Mouse (Mus musculus): ENCODE measurements around the gene Pom121l2. TPM values are rescaled to one million over a fixed set of nuclear protein-coding genes. Genes with fewer than 3 reads are reported as not detected.
A peak's percentile ranks its signal among the peaks of the same experiment; 100 is the strongest.

Pom121l2 gene
- polyA plus RNA-seq, 1 experiment from 2014 or later = not detected

DNA sequence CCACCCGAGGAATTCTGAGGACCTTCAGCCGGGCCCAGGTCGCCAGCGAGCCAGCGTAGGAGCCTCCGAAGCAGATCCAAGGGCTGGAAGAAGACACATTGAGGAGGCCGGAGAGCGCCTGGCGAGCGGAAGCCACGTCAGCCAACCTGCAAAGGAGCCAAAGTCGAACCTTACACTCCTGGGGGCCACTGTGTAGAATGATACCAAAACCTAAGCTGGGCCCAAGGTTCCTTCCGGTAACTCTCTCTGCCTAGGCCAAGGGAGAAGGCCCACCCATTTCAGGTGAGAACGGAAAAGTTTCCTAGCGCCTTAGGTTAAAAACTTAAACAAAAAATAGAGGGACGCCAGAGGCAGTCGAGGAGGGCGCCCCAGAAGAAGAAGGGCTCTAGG is 26.1 kb downstream of the Pom121l2 start:
- Histone ChIP-seq H3K27me3 (peaks cover 96% of the 10 kb centered on the region), H3K27ac (replicated peaks) (no peak overlapping the region), H3K4me1 (peaks cover 20% of the 10 kb centered on the region), H3K4me2 (replicated peaks) (peak overlapping the region; percentile 85), H3K36me3 (no peaks in the 10 kb centered on the region), H3K4me3 (peak overlapping the region; percentile 49), H3K9ac (replicated peaks) (0 out of 2 replicates have a peak overlapping the region, but pooled peaks have one; percentile 28), H3K9me3 (no peaks in the 10 kb centered on the region)
- no peak; the same call in 1 of the 2 replicates for ATAC-seq (ENCODE audit: low FRiP score, low read depth)
- WGBS = 2% methylated on average over 18 of the region's 18 CpGs

DNA sequence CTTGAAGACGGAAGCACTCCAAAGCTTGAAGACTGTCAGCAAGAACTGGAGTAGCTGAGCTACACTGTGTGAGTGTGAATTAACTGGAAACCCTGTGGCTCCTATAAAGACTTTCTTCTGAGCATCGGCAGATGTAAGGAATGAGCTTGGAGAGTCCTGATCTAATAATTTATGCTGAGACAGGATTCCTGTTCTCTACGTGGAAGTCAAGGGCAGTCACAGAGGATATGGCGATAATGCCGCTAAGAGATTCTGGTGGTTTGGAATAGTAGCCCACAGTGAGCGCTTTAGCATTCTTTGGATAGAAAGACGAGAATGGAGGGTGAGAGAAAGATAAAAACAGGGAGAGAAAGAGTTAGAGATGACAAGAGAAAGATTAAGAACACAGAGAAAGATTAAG is 26.9 kb downstream of the Pom121l2 start:
- H3K27ac ChIP-seq (replicated peaks) = no peak overlapping the region
- no peak overlapping the region for H3K4me3 ChIP-seq
- 54% methylated on average over 7 of the region's 7 CpGs for WGBS
- no peak for ATAC-seq (ENCODE audit: low FRiP score, low read depth)
- no peak overlapping the region for H3K4me2 ChIP-seq (replicated peaks)
- H3K36me3 ChIP-seq = no peaks in the 10 kb centered on the region
- peaks cover 95% of the 10 kb centered on the region for H3K27me3 ChIP-seq
- peaks cover 20% of the 10 kb centered on the region for H3K4me1 ChIP-seq
- no peak overlapping the region for H3K9ac ChIP-seq (replicated peaks)
- H3K9me3 ChIP-seq = no peaks in the 10 kb centered on the region

- H3K4me2 ChIP-seq (replicated peaks) = no peak overlapping the region
- H3K27me3 ChIP-seq = peaks cover 93% of the 10 kb centered on the region
- ATAC-seq (ENCODE audit: low FRiP score, low read depth) = no peak
- no peak overlapping the region for H3K27ac ChIP-seq (replicated peaks)
- WGBS = 80% methylated on average over 3 of the region's 3 CpGs
- H3K36me3 ChIP-seq = no peaks in the 10 kb centered on the region
- H3K4me1 ChIP-seq = peaks cover 20% of the 10 kb centered on the region
- H3K9ac ChIP-seq (replicated peaks) = no peak overlapping the region
- no peak overlapping the region for H3K4me3 ChIP-seq
- no peaks in the 10 kb centered on the region for H3K9me3 ChIP-seq
These were observed 27.7 kb downstream of the Pom121l2 start for GRCm38 (mm10) chr13:22008707-22009106.

- Histone ChIP-seq H3K4me3 (no peak within 1 kb of the TSS), H3K36me3 (no peaks in the 10 kb centered on the region), H3K27ac (replicated peaks) (no peak within 1 kb of the TSS), H3K27me3 (peaks cover 93% of the 10 kb centered on the region), H3K4me1 (peaks cover 20% of the 10 kb centered on the region), H3K9me3 (no peaks in the 10 kb centered on the region), H3K9ac (replicated peaks) (no peak within 1 kb of the TSS), H3K4me2 (replicated peaks) (no peak within 1 kb of the TSS)
- 40% methylated on average over 7 of the region's 7 CpGs for WGBS
- no peak for ATAC-seq (ENCODE audit: low FRiP score, low read depth)
These were observed 28.6 kb downstream of the Pom121l2 start, which contains the start of gene Prss16 for GRCm38 (mm10) chr13:22009642-22010041. Gene Prss16 (minus strand): TSS chr13:22009742.

- Histone ChIP-seq H3K36me3 (no peaks in the 10 kb centered on the region), H3K4me3 (no peak overlapping the region)
These were observed 32.7 kb downstream of the Pom121l2 start for GRCm38 (mm10) chr13:22013716-22014115.

DNA sequence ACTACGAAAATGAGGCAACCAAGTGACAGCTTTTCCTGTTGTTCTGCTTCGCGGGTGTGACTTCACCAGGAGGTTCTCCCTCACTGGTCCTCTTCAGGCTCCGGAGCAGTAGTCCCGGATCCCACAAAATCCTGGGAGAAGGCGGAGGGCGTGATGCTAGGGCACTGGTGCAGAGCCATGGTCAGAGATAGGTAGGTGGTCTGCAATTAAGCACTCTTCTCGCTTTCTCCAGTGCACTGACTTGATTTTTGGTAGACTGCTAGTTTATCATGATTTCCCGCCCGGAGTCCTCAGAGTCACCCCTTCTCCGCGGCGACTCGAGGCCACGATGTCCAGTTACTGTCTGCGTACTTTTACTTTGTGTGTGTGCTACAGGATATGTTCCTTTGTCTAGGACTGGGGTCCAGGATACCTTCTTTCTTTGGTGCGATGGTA is 33.4 kb downstream of the Pom121l2 start:
- WGBS = 24% methylated on average over 17 of the region's 17 CpGs
- no peaks in the 10 kb centered on the region for H3K36me3 ChIP-seq
- H3K4me2 ChIP-seq (replicated peaks) = peak overlapping the region; percentile 19; the same call in 1 of the 2 replicates
- ATAC-seq (ENCODE audit: low FRiP score, low read depth) = no peak
- H3K4me3 ChIP-seq = no peak overlapping the region
- H3K9me3 ChIP-seq = no peaks in the 10 kb centered on the region
- H3K4me1 ChIP-seq = no peaks in the 10 kb centered on the region
- H3K9ac ChIP-seq (replicated peaks) = no peak overlapping the region
- no peak overlapping the region for H3K27ac ChIP-seq (replicated peaks)
- peaks cover 80% of the 10 kb centered on the region for H3K27me3 ChIP-seq

More at GRCm38 (mm10) chr13:22013716-22014115, 32.7 kb downstream of the Pom121l2 start:
- H3K9ac ChIP-seq (replicated peaks) = no peak overlapping the region
- 17% methylated on average over 13 of the region's 13 CpGs for WGBS
- ATAC-seq (ENCODE audit: low FRiP score, low read depth) = no peak
- H3K4me2 ChIP-seq (replicated peaks) = peak overlapping the region; percentile 19; the same call in 1 of the 2 replicates
- no peak overlapping the region for H3K27ac ChIP-seq (replicated peaks)
- H3K27me3 ChIP-seq = peaks cover 80% of the 10 kb centered on the region
- no peaks in the 10 kb centered on the region for H3K4me1 ChIP-seq
- no peaks in the 10 kb centered on the region for H3K9me3 ChIP-seq

GRCm38 (mm10) chr13:22015479-22016450 is 34.8 kb downstream of the Pom121l2 start:
- Histone ChIP-seq H3K4me3 (no peak overlapping the region), H3K9me3 (no peaks in the 10 kb centered on the region), H3K9ac (replicated peaks) (no peak overlapping the region), H3K4me2 (replicated peaks) (no peak overlapping the region), H3K27ac (replicated peaks) (no peak overlapping the region), H3K36me3 (no peaks in the 10 kb centered on the region), H3K27me3 (peaks cover 79% of the 10 kb centered on the region), H3K4me1 (peaks cover 5% of the 10 kb centered on the region)
- WGBS = 15% methylated on average over 27 of the region's 27 CpGs
- peak; percentile 29; the same call in 1 of the 2 replicates for ATAC-seq (ENCODE audit: low FRiP score, low read depth)

DNA sequence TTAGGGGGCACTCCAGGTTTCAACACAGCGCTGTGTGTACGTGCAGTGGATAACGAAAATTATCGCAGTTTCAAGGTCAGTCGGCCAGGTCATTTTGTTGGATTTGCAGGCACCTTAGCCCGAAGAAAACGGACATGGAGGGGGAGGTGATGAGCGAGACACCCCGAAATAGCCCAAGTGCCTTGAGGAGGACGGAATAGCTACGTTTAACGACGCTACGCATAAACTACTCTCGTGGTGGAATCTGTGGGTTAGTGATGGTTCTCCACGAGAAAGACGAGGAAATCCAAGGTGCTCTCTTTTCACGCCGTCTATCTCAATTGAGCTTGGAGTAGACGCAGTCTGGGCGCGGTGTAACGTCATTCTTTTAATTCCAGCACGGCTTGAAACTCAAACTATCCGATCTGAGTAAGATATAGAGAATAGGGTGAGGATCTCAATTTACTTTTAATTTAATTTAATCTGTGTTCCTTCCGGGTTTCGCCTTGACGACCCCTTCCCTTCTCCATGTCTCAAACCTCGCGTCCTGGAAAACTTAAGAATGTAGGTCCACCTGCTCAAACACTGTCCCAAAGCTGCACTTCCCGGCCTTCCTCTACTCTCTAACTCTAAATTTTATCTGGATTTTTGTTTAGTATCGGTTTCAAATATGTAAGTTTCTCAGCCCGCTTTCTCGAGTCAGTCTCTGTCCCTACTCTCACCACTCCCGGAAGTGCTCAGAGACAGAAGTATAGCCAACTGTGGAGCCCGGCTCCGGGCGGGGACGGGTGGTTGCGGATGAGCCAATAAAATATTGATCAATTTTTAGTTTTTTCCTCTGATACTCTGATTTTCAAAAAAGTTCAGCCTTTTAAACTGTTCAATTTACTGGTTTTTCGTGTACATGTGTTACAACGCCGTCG is 39.2 kb downstream of the Pom121l2 start:
- H3K4me2 ChIP-seq (replicated peaks) = peak overlapping the region; percentile 66
- H3K4me1 ChIP-seq = peaks cover 10% of the 10 kb centered on the region
- ATAC-seq (ENCODE audit: low FRiP score, low read depth) = no peak
- no peak overlapping the region for H3K27ac ChIP-seq (replicated peaks)
- peak overlapping the region; percentile 12; the same call in 1 of the 2 replicates for H3K9ac ChIP-seq (replicated peaks)
- peaks cover 41% of the 10 kb centered on the region for H3K27me3 ChIP-seq
- no peaks in the 10 kb centered on the region for H3K9me3 ChIP-seq
- no peaks in the 10 kb centered on the region for H3K36me3 ChIP-seq
- under 1% methylated on average over 44 of the region's 44 CpGs for WGBS
- H3K4me3 ChIP-seq = peak overlapping the region; percentile 49

- Histone ChIP-seq H3K4me1 (peaks cover 12% of the 10 kb centered on the region), H3K9ac (replicated peaks) (no peak overlapping the region; the same call in 1 of the 2 replicates), H3K4me3 (peak overlapping the region; percentile 49), H3K27me3 (peaks cover 36% of the 10 kb centered on the region), H3K36me3 (no peaks in the 10 kb centered on the region), H3K27ac (replicated peaks) (no peak overlapping the region), H3K4me2 (replicated peaks) (peak overlapping the region; percentile 66), H3K9me3 (no peaks in the 10 kb centered on the region)
- WGBS = under 1% methylated on average over 8 of the region's 8 CpGs
- ATAC-seq (ENCODE audit: low FRiP score, low read depth) = no peak
These were observed 39.9 kb downstream of the Pom121l2 start for GRCm38 (mm10) chr13:22020901-22021339.

DNA sequence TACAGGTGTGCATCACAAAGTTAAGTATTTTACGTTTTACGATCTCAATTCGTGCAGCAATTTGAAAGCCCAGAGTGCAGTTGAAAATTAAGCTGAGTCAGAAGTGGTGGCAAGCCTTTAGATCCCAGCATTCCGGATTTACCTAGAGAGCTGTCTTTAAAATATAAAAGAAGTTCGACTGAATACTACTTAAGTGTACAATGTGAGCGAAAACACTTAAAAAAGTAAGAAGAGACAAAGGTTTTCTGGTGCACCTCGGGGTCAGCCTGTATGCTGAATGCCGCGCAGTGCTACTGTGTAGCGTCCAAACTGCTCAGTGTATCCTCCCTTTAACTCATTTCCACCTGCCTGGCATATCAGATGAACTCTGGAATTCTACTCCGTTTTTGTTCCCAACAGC is 40.6 kb downstream of the Pom121l2 start:
- H3K9me3 ChIP-seq = no peaks in the 10 kb centered on the region
- no peaks in the 10 kb centered on the region for H3K36me3 ChIP-seq
- H3K4me2 ChIP-seq (replicated peaks) = peak overlapping the region; percentile 66
- H3K9ac ChIP-seq (replicated peaks) = peak overlapping the region; percentile 49
- ATAC-seq (ENCODE audit: low FRiP score, low read depth) = no peak
- no peak overlapping the region for H3K27ac ChIP-seq (replicated peaks)
- peak overlapping the region; percentile 49 for H3K4me3 ChIP-seq
- under 1% methylated on average over 11 of the region's 11 CpGs for WGBS
- peaks cover 30% of the 10 kb centered on the region for H3K27me3 ChIP-seq
- peaks cover 15% of the 10 kb centered on the region for H3K4me1 ChIP-seq

DNA sequence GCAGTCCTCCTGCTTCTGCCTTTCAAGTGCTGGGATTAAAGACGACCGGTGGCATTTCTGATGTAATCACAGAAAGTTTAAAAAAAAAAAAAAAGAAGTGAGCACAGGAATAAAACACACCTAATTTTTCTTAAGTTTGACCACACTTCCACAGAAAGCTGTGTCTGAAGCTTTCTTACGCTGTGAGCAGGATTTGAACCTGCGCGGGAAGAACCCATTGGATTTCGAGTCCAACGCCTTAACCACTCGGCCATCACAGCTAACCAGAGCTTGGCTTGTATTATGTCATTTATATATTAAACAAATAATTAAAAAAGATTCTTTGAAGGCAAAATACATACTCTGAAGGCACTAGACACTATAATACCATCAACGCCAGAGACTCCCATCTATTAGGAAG is 41.2 kb downstream of the Pom121l2 start:
- Histone ChIP-seq H3K9me3 (no peaks in the 10 kb centered on the region), H3K27me3 (peaks cover 29% of the 10 kb centered on the region), H3K9ac (replicated peaks) (peak overlapping the region; percentile 49; the same call in 1 of the 2 replicates), H3K36me3 (no peaks in the 10 kb centered on the region), H3K4me3 (peak overlapping the region; percentile 49), H3K27ac (replicated peaks) (no peak overlapping the region), H3K4me1 (peaks cover 17% of the 10 kb centered on the region), H3K4me2 (replicated peaks) (peak overlapping the region; percentile 66)
- WGBS = under 1% methylated on average over 9 of the region's 9 CpGs
- ATAC-seq (ENCODE audit: low FRiP score, low read depth) = peak; percentile 68
